Mouse (Mus musculus) frontal cortex, postnatal 36 days (tissue): Measurements from ENCODE around the gene Ppdpf.
"Not testable (repeated sequence)": the region's sequence is repeated elsewhere in the genome, so short reads cannot be mapped to it uniquely, and the experiment has no call there.

Experiments
- DNase-seq, 2 experiments: peaks; one replicate each; pipeline ENCODE4 v3.0.0; 2022; ENCODE audit warnings: low spot score in 2 of 2

Ppdpf gene

GRCm38 (mm10) chr2:181159091-181159514 is 27.9 kb upstream of the Ppdpf start:
- DNase-seq, result peak; percentile 69 to 93

- DNase-seq, result peak; percentile 64 to 74
These were observed 27.3 kb upstream of the Ppdpf start for GRCm38 (mm10) chr2:181159771-181160170.

GRCm38 (mm10) chr2:181160821-181161220 is 26.2 kb upstream of the Ppdpf start:
- DNase-seq, result no peak

GRCm38 (mm10) chr2:181166469-181166868 is 20.6 kb upstream of the Ppdpf start:
- DNase-seq, result no peak

- DNase-seq, result no peak
These were observed 12.4 kb upstream of the Ppdpf start for GRCm38 (mm10) chr2:181174646-181175045.

- no peak for DNase-seq
These were observed 9.0 kb upstream of the Ppdpf start for GRCm38 (mm10) chr2:181178015-181178414.

- no peak for DNase-seq
These were observed 8.6 kb upstream of the Ppdpf start for GRCm38 (mm10) chr2:181178471-181178870.

- DNase-seq, result peak in 1 of 2 experiments; percentile 31
These were observed 6.1 kb upstream of the Ppdpf start for GRCm38 (mm10) chr2:181180898-181181297.

GRCm38 (mm10) chr2:181186635-181187034 is 412 bp upstream of the Ppdpf start:
- peak; percentile 85 to 91 for DNase-seq

- no peak for DNase-seq
These were observed 1.6 kb downstream of the Ppdpf start for GRCm38 (mm10) chr2:181188681-181189080.

- DNase-seq, result no peak
These were observed 2.3 kb downstream of the Ppdpf start for GRCm38 (mm10) chr2:181189321-181189720.

- DNase-seq, result not testable (repeated sequence)
These were observed 4.3 kb downstream of the Ppdpf start for GRCm38 (mm10) chr2:181191385-181191784.

GRCm38 (mm10) chr2:181191936-181192335 is 4.9 kb downstream of the Ppdpf start:
- DNase-seq, result no peak

GRCm38 (mm10) chr2:181193044-181193443 is 6.0 kb downstream of the Ppdpf start:
- DNase-seq, result no peak

GRCm38 (mm10) chr2:181196628-181197300 is 9.7 kb downstream of the Ppdpf start:
- DNase-seq, result no peak

GRCm38 (mm10) chr2:181201606-181202005 is 14.6 kb downstream of the Ppdpf start:
- DNase-seq, result no peak

- no peak for DNase-seq
These were observed 15.4 kb downstream of the Ppdpf start, which contains the start of gene Ptk6 for GRCm38 (mm10) chr2:181202422-181202821. Gene Ptk6, minus strand, starts transcription at chr2:181202789.

- no peak for DNase-seq
These were observed 15.8 kb downstream of the Ppdpf start for GRCm38 (mm10) chr2:181202886-181203285.

- DNase-seq, result no peak
These were observed 18.6 kb downstream of the Ppdpf start for GRCm38 (mm10) chr2:181205678-181206077.

GRCm38 (mm10) chr2:181206118-181206517 is 19.1 kb downstream of the Ppdpf start:
- no peak for DNase-seq

GRCm38 (mm10) chr2:181212389-181213020 is 25.5 kb downstream of the Ppdpf start:
- DNase-seq, result no peak

GRCm38 (mm10) chr2:181213021-181213445 is 26.0 kb downstream of the Ppdpf start, which contains the start of gene Srms:
Gene Srms, minus strand, starts transcription at chr2:181213185.
- DNase-seq, result no peak

GRCm38 (mm10) chr2:181216037-181216436 is 29.0 kb downstream of the Ppdpf start:
- DNase-seq, result no peak
